Mouse (Mus musculus) liver, adult 2 months (tissue): ENCODE measurements around the gene Pdss1.

ENCODE experiments used
- CTCF ChIP-seq: fragments of 200-500 bp; IDR thresholded peaks from 2 replicates; pipeline ENCODE4 v1.5.1; 2011; ENCODE audit warnings: low read depth, low read length, control low read depth
- POLR2A ChIP-seq: fragments of 200-500 bp; IDR thresholded peaks from 2 replicates; pipeline ENCODE4 v1.6.1; 2011; ENCODE audit warnings: low read length, control low read depth; ENCODE audit not compliant: insufficient read depth; ENCODE audit errors: extremely low read depth

GRCm38 (mm10) chr2:22933556-22933955 lies 38.2 kb downstream of the Pdss1 start:
- TF ChIP-seq POLR2A (no peak), CTCF (no peak)
